Mouse (Mus musculus) adrenal gland (tissue): ENCODE measurements at regions not wholly inside any gene's neighbourhood (a gene's known extent, or its start where the extent isn't known, plus 50 kb on each side); places are given as distances from the start of the nearest gene placed in this dataset.

ENCODE experiments used
- intact Hi-C: fragments of 180-260 bp; cut with DNase I; formaldehyde crosslinking; loops from one replicate; pipeline ENCODE4 v1.15.1; 2025

GRCm38 (mm10) chr16:23690061-23690460 is 169.4 kb upstream of the Masp1 start:
- intact Hi-C loops = no loop called here

- intact Hi-C loops = no loop called here
Observed at GRCm38 (mm10) chr16:23686783-23687182, 166.2 kb upstream of the Masp1 start.

GRCm38 (mm10) chr16:23680434-23680833 is 159.8 kb upstream of the Masp1 start:
- intact Hi-C loops = no loop called here

- intact Hi-C loops = no loop called here
Observed at GRCm38 (mm10) chr16:23672375-23672774, 151.8 kb upstream of the Masp1 start.

- intact Hi-C loops = no loop called here
Observed at GRCm38 (mm10) chr16:23670161-23670560, 149.5 kb upstream of the Masp1 start.

- intact Hi-C loops = no loop called here
Observed at GRCm38 (mm10) chr16:23669651-23670050, 149.0 kb upstream of the Masp1 start.
